Mouse (Mus musculus) limb, embryonic 11.5 days (tissue): ENCODE measurements at regions not wholly inside any gene's neighbourhood (a gene's known extent, or its start where the extent isn't known, plus 50 kb on each side); places are given as distances from the start of the nearest gene placed in this dataset.
"Not testable (repeated sequence)": the region's sequence is repeated elsewhere in the genome, so short reads cannot be mapped to it uniquely, and the experiment has no call there.

Experiments
- ATAC-seq: fragments of 200-750 bp; cut with Nextera tagmentation; 2 replicates; pipeline ENCODE4 v1.8.0; 2017; ENCODE audit warnings: low read depth; ENCODE audit not compliant: insufficient number of reproducible peaks, low FRiP score, low TSS enrichment
- DNase-seq: peaks from one replicate; pipeline ENCODE4 v3.0.0-alpha.2; 2015; ENCODE audit warnings: low spot score
- H3K27ac ChIP-seq: fragments of 300-500 bp; sonication (generic); replicated peaks from 2 replicates; pipeline ENCODE4 v1.5.1; 2014; ENCODE audit warnings: low read depth, mild to moderate bottlenecking, low read length
- H3K27me3 ChIP-seq: fragments of 300-500 bp; sonication (generic); 2 replicates; pipeline ENCODE4 v1.6.1; 2014; ENCODE audit warnings: mild to moderate bottlenecking, low read length, mixed read lengths; ENCODE audit not compliant: control insufficient read depth, insufficient read depth
- H3K36me3 ChIP-seq: fragments of 300-500 bp; sonication (generic); 2 replicates; pipeline ENCODE4 v1.6.1; 2014; ENCODE audit warnings: mild to moderate bottlenecking, low read length, moderate library complexity, mixed read lengths; ENCODE audit not compliant: control insufficient read depth, insufficient read depth
- H3K4me1 ChIP-seq: fragments of 300-500 bp; sonication (generic); 2 replicates; pipeline ENCODE4 v1.6.1; 2014; ENCODE audit warnings: low read length, mixed read lengths; ENCODE audit not compliant: control insufficient read depth, insufficient read depth
- H3K4me2 ChIP-seq: fragments of 300-500 bp; sonication (generic); 2 replicates; pipeline ENCODE4 v1.6.1; 2014; ENCODE audit warnings: low read depth, mild to moderate bottlenecking, moderate library complexity; ENCODE audit not compliant: severe bottlenecking
- H3K4me3 ChIP-seq: fragments of 300-500 bp; sonication (generic); 2 replicates; pipeline ENCODE4 v1.5.1; 2014; ENCODE audit warnings: low read depth, low read length
- H3K9ac ChIP-seq: fragments of 300-500 bp; sonication (generic); 2 replicates; pipeline ENCODE4 v1.6.1; 2014; ENCODE audit warnings: mild to moderate bottlenecking, low read length
- H3K9me3 ChIP-seq: fragments of 300-500 bp; sonication (generic); 2 replicates; pipeline ENCODE4 v1.6.1; 2016; ENCODE audit warnings: low read length; ENCODE audit not compliant: control insufficient read depth
- WGBS: fragments of 180-500 bp; shearing (Covaris S2); extraction: QIAGEN DNeasy Blood & Tissue Kit; methylation state at CpG from one replicate; pipeline ENCODE4 v1.1.7; 2014; 5-methylcytosine and 5-hydroxymethylcytosine counted together

DNA sequence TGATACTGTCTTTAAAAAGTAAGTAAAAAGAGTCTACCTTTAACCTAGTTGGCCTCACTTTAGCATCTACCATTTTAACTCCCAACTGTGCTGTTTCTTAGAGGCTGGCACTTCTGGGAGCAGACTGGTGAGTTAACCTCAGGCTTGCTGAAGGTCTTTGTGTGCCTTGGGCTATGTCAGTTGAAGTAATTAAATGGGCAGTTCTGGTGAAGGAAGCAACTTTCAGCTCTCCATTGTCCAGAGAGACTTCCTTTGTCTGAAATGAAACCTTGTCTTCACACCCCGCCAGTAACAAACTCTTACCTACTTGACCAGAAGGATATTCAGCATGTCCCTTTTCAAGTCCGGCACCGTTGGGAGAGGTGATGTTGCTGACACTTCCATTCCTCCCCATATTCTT, 55.5 kb downstream of the Zfp281 start:
- ATAC-seq (no peak), DNase-seq (no peak)
- Histone ChIP-seq H3K27ac (no peak overlapping the region), H3K27me3 (no peaks in the 10 kb centered on the region), H3K4me1 (peaks cover under 1% of the 10 kb centered on the region; the same call in 1 of the 2 replicates), H3K36me3 (no peaks in the 10 kb centered on the region), H3K9ac (no peak overlapping the region), H3K4me2 (no peak overlapping the region), H3K4me3 (no peak overlapping the region), H3K9me3 (no peaks in the 10 kb centered on the region)
- WGBS, result 90% methylated on average over 3 of the region's 3 CpGs

DNA sequence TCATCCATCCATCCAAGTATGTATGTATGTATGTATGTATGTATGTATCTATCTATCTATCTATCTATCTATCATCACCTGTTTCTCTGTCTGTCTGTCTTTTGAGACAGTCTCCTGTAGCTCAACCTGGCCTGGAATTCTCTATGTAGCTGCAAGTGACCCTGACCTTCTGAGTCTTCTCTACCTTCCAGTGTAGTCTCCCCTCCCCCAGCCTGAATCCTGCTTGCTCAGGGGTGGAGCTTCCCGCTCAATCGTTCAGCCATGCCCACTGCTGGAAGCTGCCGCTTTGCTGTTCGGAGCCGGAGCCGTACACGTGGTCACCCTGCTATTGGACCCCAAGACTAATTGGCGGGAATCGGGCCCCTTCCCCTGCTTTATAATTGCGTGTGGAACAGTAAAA, 57.6 kb downstream of the Zfp281 start:
- H3K4me2 ChIP-seq, H3K36me3 ChIP-seq, H3K4me3 ChIP-seq, DNase-seq, H3K27me3 ChIP-seq, H3K9me3 ChIP-seq, H3K4me1 ChIP-seq, H3K27ac ChIP-seq, ATAC-seq, H3K9ac ChIP-seq: not testable (repeated sequence)
- WGBS, result 65% methylated on average over 10 of the region's 10 CpGs

DNA sequence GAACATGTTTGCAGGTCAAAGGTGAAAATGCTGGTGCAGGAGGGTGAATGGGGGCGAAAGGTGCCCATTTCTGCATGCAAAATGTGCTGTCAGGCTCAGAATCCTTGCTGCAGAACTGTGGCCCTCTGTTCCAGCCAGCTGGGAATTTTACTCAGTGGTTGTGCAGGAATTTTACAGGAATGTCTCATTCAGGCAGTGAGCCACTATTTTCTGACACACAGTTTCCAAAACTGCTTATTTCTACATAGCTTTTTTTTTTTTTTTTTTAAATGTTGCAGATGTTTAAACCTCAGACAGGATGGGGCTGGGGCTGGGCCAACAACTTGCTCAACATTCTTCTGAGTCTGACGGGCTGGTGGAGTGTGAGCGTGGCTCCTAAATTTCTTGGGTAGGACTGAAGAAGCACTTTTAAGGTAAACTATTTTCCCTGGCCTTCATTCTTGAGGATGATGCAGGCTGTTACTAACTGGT, 58.4 kb downstream of the Zfp281 start:
- no peaks in the 10 kb centered on the region for H3K27me3 ChIP-seq
- no peak overlapping the region for H3K9ac ChIP-seq
- H3K27ac ChIP-seq, result no peak overlapping the region
- no peak overlapping the region for H3K4me2 ChIP-seq
- ATAC-seq (0 out of 2 replicates have a peak, but pooled peaks have one; percentile 58), DNase-seq (no peak)
- WGBS, result 71% methylated on average over 3 of the region's 3 CpGs
- no peaks in the 10 kb centered on the region; the same call in 1 of the 2 replicates for H3K4me1 ChIP-seq
- H3K9me3 ChIP-seq, result no peaks in the 10 kb centered on the region
- no peaks in the 10 kb centered on the region for H3K36me3 ChIP-seq
- no peak overlapping the region for H3K4me3 ChIP-seq

DNA sequence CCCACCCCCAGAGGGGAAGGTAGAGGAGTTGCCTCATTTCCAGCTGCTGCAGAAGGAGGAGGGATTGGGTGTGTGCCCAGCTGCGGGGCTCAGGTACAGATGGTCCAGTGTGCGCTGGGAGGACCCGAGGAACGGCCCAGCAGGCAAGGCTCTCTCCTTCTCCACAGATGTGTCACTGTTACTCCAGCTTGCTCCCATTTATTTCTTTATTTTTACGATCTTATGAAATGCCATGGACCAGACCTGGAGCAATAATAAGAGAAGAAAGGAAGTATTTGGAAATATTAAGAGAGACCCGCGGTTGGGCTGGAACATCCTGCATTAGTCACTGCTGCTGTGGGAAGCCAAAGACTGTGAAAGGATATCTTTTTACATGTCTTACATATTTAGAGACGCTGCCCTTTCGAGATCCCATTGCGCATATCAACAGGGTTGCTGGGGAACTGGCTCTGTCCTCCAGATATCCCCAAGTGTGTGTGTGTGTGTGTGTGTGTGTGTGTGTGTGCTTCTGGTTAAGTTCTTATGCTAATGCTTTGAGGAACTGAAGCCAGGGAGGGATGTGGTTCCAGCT, 58.9 kb downstream of the Zfp281 start:
- H3K9ac ChIP-seq, result no peak overlapping the region
- DNase-seq, result no peak
- H3K4me3 ChIP-seq, result no peak overlapping the region
- H3K27ac ChIP-seq, result no peak overlapping the region
- no peaks in the 10 kb centered on the region; the same call in 1 of the 2 replicates for H3K4me1 ChIP-seq
- H3K4me2 ChIP-seq, result no peak overlapping the region
- WGBS, result 55% methylated on average over 10 of the region's 10 CpGs
- ATAC-seq, result 0 out of 2 replicates have a peak, but pooled peaks have one; percentile 36
- no peaks in the 10 kb centered on the region for H3K9me3 ChIP-seq
- no peaks in the 10 kb centered on the region for H3K27me3 ChIP-seq
- H3K36me3 ChIP-seq, result no peaks in the 10 kb centered on the region

DNA sequence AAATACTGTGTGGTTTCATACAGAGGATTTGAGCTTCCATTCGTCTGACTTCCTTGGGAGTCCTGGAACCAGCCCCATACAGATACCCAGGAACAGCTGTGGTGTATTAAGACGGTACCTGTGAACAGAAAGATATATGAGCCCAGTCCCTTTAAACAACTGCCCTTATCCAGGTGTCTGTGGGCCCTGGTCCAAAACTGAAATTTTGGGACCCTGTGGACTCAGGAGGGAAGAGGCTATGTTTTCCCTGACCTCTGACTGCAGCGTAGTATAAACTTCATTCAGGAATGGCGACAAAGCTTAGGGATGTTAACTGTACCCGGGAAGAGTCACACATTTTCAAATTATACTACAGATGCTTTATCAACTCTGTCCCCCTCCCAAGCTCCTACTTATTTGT, 59.8 kb downstream of the Zfp281 start:
- no peak overlapping the region for H3K4me3 ChIP-seq
- no peak overlapping the region for H3K4me2 ChIP-seq
- no peak for ATAC-seq
- no peaks in the 10 kb centered on the region for H3K36me3 ChIP-seq
- no peaks in the 10 kb centered on the region for H3K27me3 ChIP-seq
- H3K9ac ChIP-seq, result no peak overlapping the region
- no peak overlapping the region for H3K27ac ChIP-seq
- DNase-seq, result no peak
- WGBS, result 69% methylated on average over 5 of the region's 5 CpGs
- H3K9me3 ChIP-seq, result no peaks in the 10 kb centered on the region
- no peaks in the 10 kb centered on the region; the same call in 1 of the 2 replicates for H3K4me1 ChIP-seq

DNA sequence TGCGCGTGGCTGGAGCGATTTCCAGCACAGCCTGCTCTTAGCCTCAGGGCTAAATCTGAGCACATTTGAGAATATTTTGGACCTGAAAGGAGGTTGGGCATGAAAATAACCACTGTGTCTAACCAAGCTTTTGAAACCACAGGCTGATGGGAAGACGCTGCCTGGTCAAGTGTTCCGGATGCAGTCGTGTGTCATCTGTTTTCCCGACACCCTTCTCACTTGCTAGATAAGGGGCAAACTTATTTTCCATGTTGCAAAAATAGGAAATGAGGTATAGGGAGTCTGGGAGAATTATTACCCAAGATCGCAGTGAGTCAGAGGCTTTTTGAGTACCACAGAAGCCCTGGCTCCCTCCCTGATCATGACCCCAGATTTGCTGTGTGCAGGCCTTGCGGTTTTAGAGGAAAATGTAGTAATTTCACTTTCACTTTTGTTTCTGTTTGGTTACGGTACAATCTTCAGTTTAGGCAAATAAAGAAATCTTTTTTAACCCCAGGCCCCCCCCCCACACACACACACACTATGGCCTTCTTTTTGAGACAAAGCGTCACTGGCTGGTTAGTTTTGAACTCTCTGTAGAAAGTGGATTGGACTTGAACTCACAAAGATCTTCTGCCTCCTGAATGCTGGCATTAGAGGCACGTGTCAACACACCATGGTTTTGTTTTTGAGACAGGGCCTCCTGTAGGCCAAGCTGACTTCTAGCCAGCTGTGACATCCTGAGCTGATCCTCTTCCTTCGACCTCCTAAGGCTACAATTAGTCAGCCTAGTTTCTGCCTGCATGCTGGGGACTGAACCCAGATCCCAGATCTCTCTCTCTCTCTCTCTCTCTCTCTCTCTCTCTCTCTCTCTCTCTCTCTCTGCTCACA, 60.7 kb downstream of the Zfp281 start:
- DNase-seq (no peak), ATAC-seq (no peak)
- no peak overlapping the region for H3K4me2 ChIP-seq
- WGBS, result 78% methylated on average over 13 of the region's 13 CpGs
- no peaks in the 10 kb centered on the region for H3K36me3 ChIP-seq
- no peak overlapping the region for H3K27ac ChIP-seq
- H3K27me3 ChIP-seq, result no peaks in the 10 kb centered on the region
- no peak overlapping the region for H3K9ac ChIP-seq
- no peak overlapping the region for H3K4me3 ChIP-seq
- no peaks in the 10 kb centered on the region; the same call in 1 of the 2 replicates for H3K4me1 ChIP-seq
- no peaks in the 10 kb centered on the region for H3K9me3 ChIP-seq

DNA sequence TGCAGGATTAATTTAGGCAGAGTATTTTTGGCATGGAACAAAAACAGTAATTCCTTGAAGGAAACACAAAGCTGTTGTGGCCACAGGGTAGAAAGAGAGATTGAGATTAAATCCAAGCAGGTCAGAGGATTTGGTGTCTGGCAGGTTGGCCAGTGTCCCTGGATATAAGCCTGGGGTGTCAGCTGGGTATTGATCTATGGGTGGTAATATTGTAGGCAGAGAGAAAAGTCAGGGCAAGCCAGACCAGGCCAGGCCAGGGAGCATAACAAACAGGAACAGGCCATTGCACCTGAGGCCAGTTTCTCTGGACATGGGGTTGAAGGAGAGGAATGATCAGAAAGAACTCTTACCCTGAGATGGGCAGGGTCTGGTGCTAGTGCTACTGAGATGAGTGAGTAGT, 61.8 kb downstream of the Zfp281 start:
- Histone ChIP-seq H3K4me2 (no peak overlapping the region), H3K4me1 (no peaks in the 10 kb centered on the region; the same call in 1 of the 2 replicates), H3K36me3 (no peaks in the 10 kb centered on the region), H3K9ac (no peak overlapping the region), H3K4me3 (no peak overlapping the region), H3K9me3 (no peaks in the 10 kb centered on the region), H3K27me3 (no peaks in the 10 kb centered on the region), H3K27ac (no peak overlapping the region)
- DNase-seq (no peak), ATAC-seq (no peak)

DNA sequence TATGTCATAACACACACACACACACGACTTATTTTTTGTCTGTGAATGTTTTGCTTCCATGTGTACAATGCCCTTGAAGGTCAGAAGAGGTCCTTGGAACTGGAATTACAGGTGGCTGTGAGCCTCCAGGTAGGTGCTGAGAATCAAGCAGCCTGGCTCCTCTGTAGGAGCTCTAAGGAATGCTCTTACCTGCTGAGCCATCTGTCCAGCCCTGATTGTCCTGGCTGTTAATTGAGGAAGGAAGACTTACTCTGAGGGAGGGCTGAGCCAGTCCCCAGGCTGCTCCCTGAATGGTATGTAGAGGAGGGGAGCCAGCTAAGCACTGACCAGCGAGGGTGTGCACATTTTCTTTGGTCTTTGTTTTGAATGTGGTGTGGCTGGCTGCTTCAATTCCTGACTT, 65.4 kb downstream of the Zfp281 start:
- ATAC-seq (no peak), DNase-seq (no peak)

More for the DNA sequence above, 65.4 kb downstream of the Zfp281 start:
- H3K4me1 ChIP-seq, result no peaks in the 10 kb centered on the region
- H3K27me3 ChIP-seq, result no peaks in the 10 kb centered on the region
- WGBS, result 20% methylated on average over 2 of the region's 2 CpGs
- H3K9me3 ChIP-seq, result no peaks in the 10 kb centered on the region
- H3K36me3 ChIP-seq, result no peaks in the 10 kb centered on the region
- no peak overlapping the region for H3K4me3 ChIP-seq
- H3K9ac ChIP-seq, result no peak overlapping the region
- no peak overlapping the region for H3K4me2 ChIP-seq
- no peak overlapping the region for H3K27ac ChIP-seq
